Mouse (Mus musculus) adrenal gland, postnatal 25 days (tissue): ENCODE measurements at regions not wholly inside any gene's neighbourhood (a gene's known extent, or its start where the extent isn't known, plus 50 kb on each side); places are given as distances from the start of the nearest gene placed in this dataset.
A peak's percentile ranks its signal among the peaks of the same experiment; 100 is the strongest.

Experiments
- DNase-seq: peaks from one replicate; pipeline ENCODE4 v3.0.0; 2021; ENCODE audit warnings: mixed read lengths

DNA sequence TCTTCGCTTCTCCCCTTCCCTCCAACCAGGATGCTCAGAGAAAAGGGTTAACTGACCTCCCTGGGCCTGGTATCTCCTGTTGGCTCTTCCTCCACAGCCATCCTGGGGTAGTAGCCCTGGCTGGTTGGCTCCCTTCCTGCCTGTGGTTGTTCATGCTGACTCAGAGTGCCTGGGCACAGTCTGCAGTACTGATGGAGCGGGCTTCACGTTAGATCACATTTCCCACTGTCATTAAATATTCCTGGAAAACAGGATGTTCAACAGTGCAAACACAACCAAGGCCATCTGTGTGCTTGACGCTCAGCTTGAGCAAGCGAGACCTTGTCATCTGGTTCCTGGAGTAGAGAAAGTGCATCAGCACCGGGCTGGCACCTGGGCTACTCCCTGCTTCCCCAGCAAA, 53.6 kb upstream of the Spdye4c start:
- peak; percentile 15 for DNase-seq

DNA sequence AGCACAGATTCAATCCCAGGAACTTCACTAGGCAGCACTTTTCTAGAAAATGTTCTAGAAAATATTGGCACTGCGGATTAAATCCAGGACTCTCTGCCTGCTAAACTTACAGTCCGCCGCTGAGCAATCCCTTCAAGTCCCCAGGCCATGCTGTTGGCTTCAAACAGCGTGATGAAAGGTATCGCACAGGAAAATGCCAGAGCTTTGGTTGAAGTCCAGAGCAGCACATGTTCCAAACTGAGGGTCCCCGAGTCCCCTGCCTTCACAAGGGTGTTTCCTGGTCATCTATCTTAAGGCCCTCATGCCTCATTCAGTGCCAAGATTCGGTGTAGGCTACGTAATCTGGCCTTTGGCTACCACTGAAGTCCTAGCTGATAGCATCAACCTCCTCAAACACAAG, 52.3 kb upstream of the Spdye4c start:
- no peak for DNase-seq
